Mouse (Mus musculus): ENCODE measurements at regions not wholly inside any gene's neighbourhood (a gene's known extent, or its start where the extent isn't known, plus 50 kb on each side); places are given as distances from the start of the nearest gene placed in this dataset.

- DNase-seq (ENCODE audit: inconsistent ontology term), result no peak
Measured at GRCm38 (mm10) chr5:64605171-64605570, 198.0 kb upstream of the Klf3 start.

- no peak for DNase-seq (ENCODE audit: inconsistent ontology term)
Measured at GRCm38 (mm10) chr5:64605991-64606390, 197.2 kb upstream of the Klf3 start.

- DNase-seq (ENCODE audit: inconsistent ontology term), result no peak
Measured at GRCm38 (mm10) chr5:64609378-64610087, 193.7 kb upstream of the Klf3 start.

- no peak for DNase-seq (ENCODE audit: inconsistent ontology term)
Measured at GRCm38 (mm10) chr5:64610146-64610545, 193.0 kb upstream of the Klf3 start.

GRCm38 (mm10) chr5:64610562-64611405 is 192.4 kb upstream of the Klf3 start:
- DNase-seq (ENCODE audit: inconsistent ontology term), result peak; percentile 98

GRCm38 (mm10) chr5:64612017-64612416 is 191.2 kb upstream of the Klf3 start:
- DNase-seq (ENCODE audit: inconsistent ontology term), result no peak

GRCm38 (mm10) chr5:64613696-64614095 is 189.5 kb upstream of the Klf3 start:
- DNase-seq (ENCODE audit: inconsistent ontology term), result no peak

- DNase-seq (ENCODE audit: inconsistent ontology term), result no peak
Measured at GRCm38 (mm10) chr5:64618126-64618525, 185.1 kb upstream of the Klf3 start.

GRCm38 (mm10) chr5:64619752-64620151 is 183.4 kb upstream of the Klf3 start:
- no peak for DNase-seq (ENCODE audit: inconsistent ontology term)

- no peak for DNase-seq (ENCODE audit: inconsistent ontology term)
Measured at GRCm38 (mm10) chr5:64620726-64621125, 182.5 kb upstream of the Klf3 start.

GRCm38 (mm10) chr5:64621386-64621785 is 181.8 kb upstream of the Klf3 start:
- DNase-seq (ENCODE audit: inconsistent ontology term), result no peak

- no peak for DNase-seq (ENCODE audit: inconsistent ontology term)
Measured at GRCm38 (mm10) chr5:64623653-64624052, 179.5 kb upstream of the Klf3 start.

- DNase-seq (ENCODE audit: inconsistent ontology term), result no peak
Measured at GRCm38 (mm10) chr5:64624205-64624604, 179.0 kb upstream of the Klf3 start.

- peak; percentile 30 for DNase-seq (ENCODE audit: inconsistent ontology term)
Measured at GRCm38 (mm10) chr5:64625421-64625820, 177.8 kb upstream of the Klf3 start.

- DNase-seq (ENCODE audit: inconsistent ontology term), result no peak
Measured at GRCm38 (mm10) chr5:64625841-64626298, 177.3 kb upstream of the Klf3 start.

- DNase-seq (ENCODE audit: inconsistent ontology term), result no peak
Measured at GRCm38 (mm10) chr5:64626351-64626750, 176.8 kb upstream of the Klf3 start.

- DNase-seq (ENCODE audit: inconsistent ontology term), result no peak
Measured at GRCm38 (mm10) chr5:64630582-64630981, 172.6 kb upstream of the Klf3 start.

- no peak for DNase-seq (ENCODE audit: inconsistent ontology term)
Measured at GRCm38 (mm10) chr5:64632171-64632570, 171.0 kb upstream of the Klf3 start.

- DNase-seq (ENCODE audit: inconsistent ontology term), result no peak
Measured at GRCm38 (mm10) chr5:64634008-64634407, 169.2 kb upstream of the Klf3 start.

- no peak for DNase-seq (ENCODE audit: inconsistent ontology term)
Measured at GRCm38 (mm10) chr5:64634721-64635120, 168.5 kb upstream of the Klf3 start.

GRCm38 (mm10) chr5:64636301-64636700 is 166.9 kb upstream of the Klf3 start:
- no peak for DNase-seq (ENCODE audit: inconsistent ontology term)

GRCm38 (mm10) chr5:64643584-64643983 is 159.6 kb upstream of the Klf3 start:
- no peak for DNase-seq (ENCODE audit: inconsistent ontology term)

Data from Muller cell, postnatal 12 days (primary cell).